Mouse (Mus musculus) liver, postnatal 0 days (tissue): ENCODE data around the gene Fam129a.

Experiments
- CTCF ChIP-seq: sonication (generic); IDR thresholded peaks from 2 replicates; pipeline ENCODE4 v1.5.1; 2016; ENCODE audit warnings: antibody characterized with exemption, low read depth
- EP300 ChIP-seq: IDR thresholded peaks from 2 replicates; pipeline ENCODE4 v1.6.1; 2016; ENCODE audit warnings: antibody characterized with exemption, low read depth, mild to moderate bottlenecking

DNA sequence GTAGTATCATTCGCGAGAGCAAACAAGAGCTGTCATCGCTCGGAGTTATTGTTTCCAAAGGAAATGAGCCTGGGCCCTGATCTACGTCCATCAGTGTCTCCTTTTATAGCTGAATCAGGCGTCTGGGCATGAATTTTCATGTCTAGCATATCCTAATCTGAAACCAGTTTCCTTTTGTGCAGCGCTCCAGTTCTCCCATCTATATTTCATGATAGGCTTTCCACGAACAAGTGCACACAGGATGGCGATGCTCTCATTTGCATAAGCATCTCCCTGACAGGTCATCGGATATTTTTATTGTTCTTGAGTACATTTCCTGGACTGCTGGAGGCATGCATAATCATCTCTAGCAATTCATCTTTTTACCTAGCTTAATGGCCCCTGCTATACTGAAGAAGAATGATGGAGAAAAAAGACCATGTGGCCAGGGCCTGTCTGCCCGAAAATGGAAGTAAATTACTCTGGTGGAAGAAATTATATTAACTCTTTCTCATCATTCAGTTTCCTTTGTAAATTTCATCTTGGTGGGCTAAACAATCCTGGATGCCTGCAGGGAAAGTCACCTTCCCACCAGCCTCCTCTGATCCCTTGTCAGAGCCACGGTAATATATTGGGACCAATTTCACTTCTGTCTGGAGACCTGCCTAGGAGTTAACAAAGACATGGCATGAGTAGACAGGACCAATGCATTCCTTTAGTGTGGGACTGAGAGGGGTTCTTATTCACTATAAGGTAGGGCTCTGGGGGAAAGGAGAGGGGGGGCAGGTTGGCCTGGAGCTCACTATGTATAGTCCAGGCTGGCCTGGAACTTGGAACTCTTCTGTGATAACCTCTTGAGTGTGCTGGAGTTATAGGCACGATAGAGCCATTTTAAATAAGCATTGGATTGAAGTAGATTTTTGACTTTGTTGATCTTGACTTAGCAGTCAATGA lies 21.4 kb downstream of the Fam129a start:
- no peak for TF ChIP-seq EP300
- TF ChIP-seq CTCF = no peak
